Mouse (Mus musculus) brain, embryonic 14.5 days (tissue): ENCODE measurements around the gene Zfhx3.

ENCODE experiments used
- CTCF ChIP-seq: fragments of 200-500 bp; IDR thresholded peaks from 2 replicates; pipeline ENCODE4 v1.5.1; 2012; ENCODE audit warnings: inconsistent platforms, mild to moderate bottlenecking, moderate library complexity, borderline replicate concordance; ENCODE audit not compliant: insufficient read depth, insufficient read length; ENCODE audit errors: extremely low read depth
- POLR2A ChIP-seq: fragments of 200-500 bp; IDR thresholded peaks from 2 replicates; pipeline ENCODE4 v1.6.1; 2012; ENCODE audit warnings: mild to moderate bottlenecking, inconsistent platforms, borderline replicate concordance; ENCODE audit not compliant: poor library complexity, insufficient read depth, insufficient read length, severe bottlenecking; ENCODE audit errors: extremely low read depth

- TF ChIP-seq CTCF (no peak), POLR2A (no peak)
Measured at GRCm38 (mm10) chr8:108450847-108451246, 508.4 kb downstream of the Zfhx3 start.
